Mouse (Mus musculus): ENCODE data around the gene Hist1h3c.
"Not testable (repeated sequence)": the region's sequence is repeated elsewhere in the genome, so short reads cannot be mapped to it uniquely, and the experiment has no call there.

Hist1h3c gene

DNA sequence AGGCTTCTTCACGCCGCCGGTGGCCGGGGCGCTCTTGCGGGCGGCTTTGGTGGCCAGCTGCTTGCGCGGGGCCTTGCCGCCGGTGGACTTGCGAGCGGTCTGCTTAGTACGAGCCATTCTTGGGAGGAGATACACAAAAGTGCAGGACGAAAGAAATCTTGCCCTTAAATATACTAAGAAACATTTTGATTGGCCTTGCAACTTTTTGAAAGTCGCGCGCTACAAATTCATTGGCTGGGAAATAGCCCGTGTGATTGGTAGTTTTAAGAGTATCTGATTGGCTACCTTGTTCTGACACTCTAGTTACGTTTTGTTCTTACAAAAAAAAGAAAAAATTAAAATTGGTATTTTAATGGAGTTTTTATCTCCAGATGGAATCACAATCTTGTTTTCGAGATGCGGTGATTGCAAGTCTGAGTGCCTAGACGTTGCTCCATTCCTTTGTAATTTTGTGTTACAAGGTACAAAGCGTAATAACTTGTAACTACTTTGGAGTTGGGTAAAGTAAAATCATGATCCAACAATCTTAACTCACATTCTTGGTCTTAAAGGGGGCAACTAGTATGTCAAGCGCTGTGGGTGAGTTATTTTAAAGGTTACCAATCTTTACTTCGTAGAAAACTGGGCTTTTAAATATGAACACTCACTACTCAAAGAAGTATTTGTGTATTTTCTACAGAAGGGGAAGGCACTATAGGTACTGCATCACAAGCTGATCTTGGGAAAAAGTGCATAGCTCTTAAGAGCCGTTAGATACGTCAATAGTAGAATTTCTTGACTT is at the start of gene Hist1h3c:
Hist1h3c (minus strand) TSS at position 222 of the 781 bp plus-strand sequence.
- DNase-seq (ENCODE audit: low spot score), result peak; percentile 69

DNA sequence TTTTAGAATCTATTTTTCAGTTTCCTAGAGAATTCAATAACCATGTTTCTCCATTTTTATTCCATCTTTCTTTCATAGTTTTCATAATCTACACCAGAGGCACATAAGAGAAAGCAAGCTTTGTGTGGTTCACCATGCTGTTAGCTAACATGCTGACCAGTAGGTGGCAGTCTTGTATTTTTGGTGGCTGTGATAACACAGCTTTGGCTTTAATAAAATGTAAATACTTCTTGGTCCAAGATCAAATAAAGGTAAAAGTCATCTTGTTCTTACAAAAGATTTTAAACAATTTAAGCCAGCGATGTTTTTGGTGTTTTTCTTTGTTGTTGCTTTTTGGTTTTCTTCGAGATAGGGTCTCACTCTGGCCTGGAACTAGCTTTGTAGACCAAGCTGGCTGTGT is 47.1 kb upstream of the Hist1h3c start:
- DNase-seq (ENCODE audit: low spot score), result peak; percentile 27

DNA sequence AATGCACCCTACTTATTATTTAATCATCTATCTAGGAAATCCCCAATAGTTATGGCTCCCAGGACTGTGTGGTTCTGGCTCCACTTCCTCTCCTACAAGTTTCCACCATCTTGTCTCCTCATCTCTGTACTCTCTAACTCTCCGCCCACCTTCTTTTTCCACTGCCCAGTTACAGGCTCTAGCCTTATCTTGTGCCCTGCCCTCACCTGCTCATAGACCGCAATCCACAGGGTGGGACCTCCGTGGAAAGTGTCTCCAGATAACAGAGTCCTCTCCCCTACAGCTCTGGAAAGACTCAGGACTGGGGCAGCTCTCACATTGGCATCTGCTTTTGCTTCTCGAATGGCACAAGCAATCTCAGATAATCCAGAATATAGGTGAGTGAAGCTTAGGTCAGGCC is 33.6 kb upstream of the Hist1h3c start:
- DNase-seq (ENCODE audit: low spot score), result no peak

DNA sequence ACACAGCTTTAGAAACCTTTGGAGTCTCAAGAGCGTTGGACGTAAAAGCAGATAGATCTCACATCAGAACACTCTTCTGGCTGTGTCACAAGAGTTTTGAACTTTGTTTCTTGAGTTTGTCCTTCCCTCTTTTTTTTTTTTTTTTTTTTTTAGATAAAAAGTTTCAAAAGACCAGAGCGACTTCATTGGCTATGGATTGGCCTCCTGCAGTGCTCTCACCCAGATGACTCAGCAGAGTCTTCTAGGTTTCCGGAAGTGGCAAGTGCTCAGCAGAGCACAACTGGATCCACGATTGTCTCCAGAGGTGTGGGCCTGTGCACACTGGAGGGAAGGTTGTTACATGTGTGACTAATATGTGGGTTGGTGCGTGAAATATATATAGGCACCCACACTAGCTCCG is 32.9 kb upstream of the Hist1h3c start:
- no peak for DNase-seq (ENCODE audit: low spot score)

DNA sequence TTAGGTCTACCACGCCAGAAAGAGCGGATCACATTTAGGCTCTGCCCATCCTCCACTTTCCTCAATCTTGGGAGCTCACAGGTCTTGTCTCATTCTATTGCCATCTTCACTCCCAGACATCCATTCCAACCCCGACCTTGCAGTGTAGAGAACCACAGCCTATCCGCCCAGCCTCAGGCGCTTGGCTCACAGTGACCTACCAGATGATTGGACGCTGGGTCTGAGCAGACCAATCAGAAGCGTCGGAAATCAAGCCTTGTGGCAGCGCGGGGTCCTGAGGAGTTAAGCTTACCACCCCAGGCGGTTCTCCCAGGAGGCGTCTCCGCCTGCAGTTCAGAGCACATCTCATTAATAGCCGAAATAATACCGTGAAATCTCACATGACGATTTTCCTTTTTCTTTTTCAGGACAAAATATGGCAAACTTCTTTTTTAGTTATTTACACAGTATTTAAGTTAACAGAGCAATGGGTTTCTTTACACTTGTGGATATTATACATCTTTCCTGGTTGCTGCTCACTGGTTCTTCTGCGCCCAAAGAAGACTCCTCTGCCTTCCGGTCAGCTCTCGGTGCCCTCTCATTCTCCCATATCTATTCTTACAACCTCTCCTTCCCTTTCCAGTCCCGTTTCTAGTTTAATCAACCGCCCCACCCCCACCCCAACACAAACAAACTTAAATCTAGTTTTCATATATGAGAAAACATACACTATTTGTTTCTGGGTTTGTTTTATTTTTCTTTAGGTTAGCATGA is 27.3 kb upstream of the Hist1h3c start:
- DNase-seq (ENCODE audit: low spot score), result no peak

DNA sequence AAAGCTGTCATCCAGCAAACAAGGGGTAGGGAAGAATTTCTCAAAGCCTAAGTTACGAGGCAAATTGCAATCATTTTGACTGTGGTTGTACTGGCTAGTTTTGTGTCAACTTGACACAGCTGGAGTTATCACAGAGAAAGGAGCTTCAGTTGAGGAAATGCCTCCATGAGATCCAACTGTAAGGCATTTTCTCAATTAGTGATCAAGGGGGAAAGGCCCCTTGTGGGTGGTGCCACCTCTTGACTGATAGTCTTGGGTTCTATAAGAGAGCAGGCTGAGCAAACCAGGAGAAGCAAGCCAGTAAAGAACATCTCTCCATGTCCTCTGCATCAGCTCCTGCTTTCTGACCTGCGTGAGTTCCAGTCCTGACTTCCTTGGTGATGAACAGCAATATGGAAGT is 24.2 kb upstream of the Hist1h3c start, which contains the start of gene Trim38:
Trim38 (plus strand) TSS at position 301 of the 400 bp plus-strand sequence.
- not testable (repeated sequence) for DNase-seq (ENCODE audit: low spot score)

DNA sequence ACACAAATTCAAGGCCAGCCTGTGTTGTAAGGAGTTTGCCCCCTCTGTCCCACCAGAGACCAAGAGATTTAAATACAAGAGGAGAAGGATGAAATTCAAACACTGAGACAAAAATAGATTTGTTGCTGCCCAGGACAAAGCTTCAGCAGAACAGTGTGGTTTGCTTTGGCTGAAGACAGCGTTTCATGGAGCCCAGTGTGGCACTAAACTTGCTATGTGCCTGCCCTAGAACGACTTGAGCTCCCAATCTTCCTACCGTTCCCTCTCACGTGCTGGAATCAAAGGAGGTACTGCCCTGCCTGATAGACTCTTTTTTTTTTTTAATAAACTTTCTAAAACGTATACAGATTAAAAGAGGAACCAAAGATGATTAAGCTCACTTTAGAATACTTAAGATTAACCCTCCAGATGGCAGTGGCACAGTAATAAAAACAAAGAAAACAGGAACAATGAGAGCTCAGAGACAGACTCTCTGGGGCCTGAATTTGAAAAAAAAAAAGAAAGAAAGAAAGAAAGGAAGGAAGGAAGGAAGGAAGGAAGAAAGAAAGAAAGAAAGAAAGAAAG is 23.5 kb upstream of the Hist1h3c start:
- DNase-seq (ENCODE audit: low spot score), result no peak

DNA sequence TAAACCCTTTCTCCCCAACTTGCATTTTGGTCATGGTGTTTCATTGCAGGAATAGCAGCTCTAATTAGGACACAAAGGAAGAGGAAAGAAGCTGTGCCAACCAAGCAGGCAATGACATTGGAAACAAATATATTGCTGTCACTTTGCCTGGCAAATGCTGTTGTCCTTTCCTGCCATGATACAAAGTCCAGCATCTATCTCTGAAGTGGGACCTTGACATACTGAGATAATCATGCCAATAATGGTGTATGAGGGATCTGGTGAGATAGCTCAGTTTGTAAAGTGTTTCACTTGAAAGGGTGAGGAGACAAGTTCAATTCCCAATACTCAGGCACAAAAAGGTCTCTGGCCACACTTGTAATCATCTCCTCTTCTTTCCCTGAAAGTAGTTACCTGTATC is 21.4 kb upstream of the Hist1h3c start:
- DNase-seq (ENCODE audit: low spot score), result no peak

DNA sequence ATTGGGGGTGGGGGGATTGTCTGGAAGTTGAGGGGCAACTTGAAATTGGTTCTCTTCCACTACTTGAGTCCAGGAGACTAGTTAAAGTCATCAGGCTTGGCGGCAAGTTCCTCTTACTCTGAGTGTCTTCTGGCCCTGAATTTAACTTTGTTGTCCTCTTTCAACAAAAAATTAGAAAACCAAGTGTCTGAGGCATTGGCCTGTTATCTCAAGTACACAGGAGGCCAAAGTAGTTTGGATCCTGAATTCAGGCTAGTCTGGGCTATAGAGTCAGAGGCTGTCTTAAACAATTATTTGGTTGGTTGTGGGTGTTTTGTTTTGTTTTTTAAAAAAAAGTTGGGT is 19.7 kb upstream of the Hist1h3c start:
- no peak for DNase-seq (ENCODE audit: low spot score)

DNA sequence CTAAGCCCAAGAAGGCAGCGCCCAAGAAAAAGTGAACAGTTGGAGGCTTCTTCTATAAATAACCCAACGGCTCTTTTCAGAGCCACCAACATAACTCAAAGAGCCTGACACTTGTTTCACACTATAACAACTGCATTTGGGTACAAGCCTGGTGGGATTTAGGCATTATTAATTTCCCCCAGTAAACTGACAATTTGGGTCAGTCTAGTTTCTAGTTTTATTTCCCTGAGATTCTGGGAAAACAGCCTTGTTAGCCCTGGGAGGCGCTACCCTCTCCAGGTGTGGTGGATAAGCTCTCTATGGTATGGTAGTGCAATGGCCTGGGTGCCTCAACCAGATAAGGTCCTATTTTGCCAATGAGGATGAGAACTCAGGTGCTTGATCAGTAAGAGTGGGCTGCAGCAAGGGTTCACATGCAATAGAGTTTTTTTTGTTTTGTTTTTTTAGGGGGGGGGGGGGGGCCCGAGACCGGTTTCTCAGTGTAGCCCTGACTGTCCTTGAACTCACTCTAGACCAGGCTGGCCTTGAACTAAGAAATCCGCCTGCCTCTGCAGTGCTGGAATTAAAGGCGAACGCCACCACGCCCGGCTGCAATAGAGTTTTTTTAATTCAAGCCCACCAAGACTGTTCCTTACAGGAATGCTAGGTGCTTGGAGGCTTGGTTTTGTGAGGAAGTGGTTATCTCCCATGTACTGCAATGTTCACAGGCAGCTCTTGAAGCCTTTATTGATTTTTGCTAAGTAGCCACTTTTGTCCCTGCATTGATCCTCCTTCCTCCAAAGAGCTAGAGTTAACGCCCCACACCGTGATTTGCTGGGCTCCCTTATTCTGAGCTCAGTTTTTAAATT is 19.1 kb upstream of the Hist1h3c start:
- no peak for DNase-seq (ENCODE audit: low spot score)

DNA sequence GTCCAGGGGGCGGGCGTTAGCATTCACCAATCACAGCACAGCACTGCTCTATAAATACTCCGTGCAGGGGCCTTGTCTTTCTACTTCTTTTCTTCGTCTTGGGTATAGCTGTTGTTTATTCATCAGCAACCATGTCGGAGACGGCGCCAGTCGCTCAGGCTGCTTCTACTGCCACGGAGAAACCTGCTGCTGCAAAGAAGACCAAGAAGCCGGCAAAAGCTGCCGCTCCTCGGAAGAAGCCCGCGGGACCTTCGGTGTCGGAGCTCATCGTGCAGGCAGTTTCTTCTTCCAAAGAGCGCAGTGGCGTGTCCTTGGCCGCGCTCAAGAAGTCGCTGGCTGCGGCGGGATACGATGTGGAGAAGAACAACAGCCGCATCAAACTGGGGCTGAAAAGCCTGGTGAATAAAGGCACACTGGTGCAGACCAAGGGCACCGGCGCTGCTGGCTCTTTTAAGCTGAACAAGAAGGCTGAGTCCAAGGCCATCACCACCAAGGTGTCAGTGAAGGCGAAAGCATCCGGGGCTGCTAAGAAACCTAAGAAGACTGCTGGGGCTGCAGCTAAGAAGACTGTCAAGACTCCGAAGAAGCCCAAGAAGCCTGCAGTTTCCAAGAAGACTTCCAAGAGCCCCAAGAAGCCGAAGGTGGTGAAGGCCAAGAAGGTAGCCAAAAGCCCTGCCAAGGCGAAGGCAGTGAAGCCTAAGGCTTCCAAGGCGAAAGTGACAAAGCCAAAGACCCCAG is 18.4 kb upstream of the Hist1h3c start, which contains the start of gene Hist1h1a:
Hist1h1a (plus strand) TSS at position 81 of the 738 bp plus-strand sequence.
- DNase-seq (ENCODE audit: low spot score), result peak; percentile 55

DNA sequence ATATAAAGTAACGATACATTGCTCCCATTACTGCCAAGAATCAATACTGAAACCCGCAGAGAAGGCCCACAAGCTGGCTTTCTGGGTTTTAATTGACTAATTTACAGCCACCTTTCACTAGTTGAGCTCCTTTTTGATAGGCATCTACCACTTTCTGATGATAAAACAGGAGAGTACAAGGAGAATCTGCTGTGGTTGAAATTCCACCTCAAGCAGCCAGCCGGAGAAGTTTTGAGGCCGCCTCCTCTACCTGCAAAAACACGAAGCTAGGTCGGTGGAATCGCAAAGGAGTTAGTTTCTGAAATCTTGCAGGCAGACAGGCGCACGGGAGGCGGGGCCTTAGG is 17.8 kb upstream of the Hist1h3c start:
- no peak for DNase-seq (ENCODE audit: low spot score)

DNA sequence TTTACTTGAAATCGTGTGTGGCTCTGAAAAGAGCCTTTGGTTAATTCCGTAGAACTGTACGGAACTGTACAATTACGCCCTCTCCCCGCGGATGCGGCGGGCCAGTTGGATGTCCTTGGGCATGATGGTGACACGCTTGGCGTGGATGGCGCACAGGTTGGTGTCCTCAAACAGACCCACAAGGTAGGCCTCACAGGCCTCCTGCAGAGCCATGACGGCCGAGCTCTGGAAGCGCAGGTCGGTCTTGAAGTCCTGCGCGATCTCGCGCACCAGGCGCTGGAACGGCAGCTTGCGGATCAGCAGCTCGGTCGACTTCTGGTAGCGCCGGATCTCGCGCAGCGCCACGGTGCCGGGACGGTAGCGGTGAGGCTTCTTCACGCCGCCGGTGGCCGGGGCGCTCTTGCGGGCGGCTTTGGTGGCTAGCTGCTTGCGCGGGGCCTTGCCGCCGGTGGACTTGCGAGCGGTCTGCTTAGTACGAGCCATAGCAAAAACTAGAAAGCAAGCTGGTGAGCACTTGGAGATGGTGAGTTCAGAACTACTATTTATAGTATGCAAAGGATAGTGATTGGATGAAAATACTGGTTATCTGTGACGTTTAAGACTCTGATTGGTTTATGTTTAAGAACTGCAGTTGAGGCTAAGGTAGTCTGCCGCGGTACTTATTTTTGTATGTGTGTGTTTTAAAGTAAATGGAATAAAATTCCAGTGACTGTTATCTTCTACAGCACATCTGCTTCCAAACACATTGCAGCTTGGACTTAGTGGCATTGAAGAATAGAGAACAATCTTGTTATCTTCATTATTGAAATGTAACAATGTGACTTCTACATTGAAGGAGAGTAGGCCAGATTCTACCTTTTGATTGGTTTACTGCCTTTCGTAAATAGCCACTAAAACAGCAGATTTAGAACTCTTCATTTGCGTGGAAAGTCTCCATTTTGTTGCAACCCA is 16.7 kb upstream of the Hist1h3c start, which contains the start of gene Hist1h3a:
Hist1h3a (minus strand) TSS at position 516 of the 951 bp plus-strand sequence.
- peak; percentile 42 for DNase-seq (ENCODE audit: low spot score)

DNA sequence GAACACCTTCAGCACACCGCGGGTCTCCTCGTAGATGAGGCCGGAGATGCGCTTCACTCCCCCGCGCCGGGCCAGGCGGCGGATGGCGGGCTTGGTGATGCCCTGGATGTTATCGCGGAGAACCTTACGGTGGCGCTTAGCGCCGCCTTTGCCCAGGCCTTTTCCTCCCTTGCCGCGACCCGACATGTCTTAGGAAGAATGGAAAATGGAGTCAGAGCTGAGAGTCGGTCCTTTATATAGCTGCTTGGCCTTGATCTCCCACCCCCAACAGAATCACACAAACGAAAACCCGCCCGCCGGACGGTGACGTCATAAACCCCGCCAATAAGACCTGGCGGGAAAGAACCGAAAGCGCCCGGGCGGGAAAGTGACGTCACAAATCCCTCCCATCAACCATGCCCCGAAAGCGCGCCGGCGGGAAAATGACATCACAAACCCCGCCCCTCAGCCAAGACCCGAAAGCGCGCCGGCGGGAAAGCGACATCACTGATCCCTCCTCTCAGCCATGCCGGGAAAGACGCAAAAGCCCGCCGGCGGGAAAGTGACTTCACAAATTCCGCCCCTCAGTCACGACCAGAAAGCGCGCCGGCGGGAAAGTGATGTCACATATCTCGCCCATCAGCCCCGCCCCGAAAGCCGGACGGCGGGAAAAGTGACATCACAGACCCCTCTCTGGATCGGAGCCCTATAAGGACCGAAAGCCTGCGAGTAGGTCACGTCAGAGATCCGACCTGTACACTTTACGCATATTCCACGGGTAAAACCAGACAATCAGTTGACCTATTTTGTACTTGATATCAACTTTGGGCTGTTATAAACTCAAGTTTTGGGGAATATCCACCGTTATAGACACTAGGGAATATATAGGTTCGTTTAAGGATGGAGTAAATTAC is 15.8 kb upstream of the Hist1h3c start, which contains the start of gene Hist1h4a:
Hist1h4a (minus strand) TSS at position 259 of the 893 bp plus-strand sequence.
- peak; percentile 97 for DNase-seq (ENCODE audit: low spot score)

DNA sequence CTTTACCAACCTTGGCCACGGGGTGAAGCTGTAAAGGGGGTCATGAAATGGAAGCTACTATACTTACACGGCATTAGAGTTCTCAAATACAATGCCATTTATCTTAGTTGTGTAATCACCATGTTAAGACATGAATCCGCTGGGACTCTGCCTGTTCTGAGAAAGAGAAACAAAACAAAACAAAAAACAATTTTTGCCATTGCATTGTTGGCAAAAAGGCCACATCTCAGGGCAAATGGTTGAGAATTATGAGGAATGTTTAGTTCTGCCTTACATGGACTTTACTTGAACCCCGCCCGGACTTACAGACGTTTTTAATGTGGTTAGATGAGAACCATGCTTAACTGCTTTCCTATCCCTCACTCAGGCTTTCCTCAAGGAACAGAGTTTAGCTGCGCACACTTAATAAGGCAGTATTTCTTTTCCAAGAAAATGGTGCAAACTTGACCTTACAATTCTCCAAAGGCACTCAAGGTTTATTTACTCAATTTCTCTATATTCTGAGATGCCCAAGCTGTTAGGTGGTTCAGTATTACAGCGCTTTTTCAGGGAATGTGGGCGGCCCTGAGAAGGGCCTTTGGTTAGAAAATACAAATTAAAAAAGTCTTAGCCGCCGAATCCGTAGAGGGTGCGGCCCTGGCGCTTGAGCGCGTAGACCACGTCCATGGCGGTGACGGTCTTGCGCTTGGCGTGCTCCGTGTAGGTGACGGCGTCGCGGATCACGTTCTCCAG is 15.0 kb upstream of the Hist1h3c start:
- no peak for DNase-seq (ENCODE audit: low spot score)

DNA sequence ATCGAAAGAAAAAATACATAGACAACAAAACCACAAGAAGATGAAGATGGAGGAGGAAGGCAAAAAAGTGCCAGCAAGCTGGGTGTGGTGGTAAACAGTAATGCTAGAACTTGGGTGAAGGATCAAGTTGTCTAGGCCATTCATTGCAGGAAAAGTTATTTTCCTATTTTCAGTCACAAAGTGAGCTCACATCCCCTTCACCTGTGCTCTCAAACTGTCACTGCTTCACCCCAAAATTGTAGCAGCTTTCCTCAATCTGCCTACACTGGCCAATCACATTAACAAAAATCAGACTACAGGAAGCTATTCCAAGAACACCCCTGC is 14.5 kb upstream of the Hist1h3c start:
- DNase-seq (ENCODE audit: low spot score), result no peak

DNA sequence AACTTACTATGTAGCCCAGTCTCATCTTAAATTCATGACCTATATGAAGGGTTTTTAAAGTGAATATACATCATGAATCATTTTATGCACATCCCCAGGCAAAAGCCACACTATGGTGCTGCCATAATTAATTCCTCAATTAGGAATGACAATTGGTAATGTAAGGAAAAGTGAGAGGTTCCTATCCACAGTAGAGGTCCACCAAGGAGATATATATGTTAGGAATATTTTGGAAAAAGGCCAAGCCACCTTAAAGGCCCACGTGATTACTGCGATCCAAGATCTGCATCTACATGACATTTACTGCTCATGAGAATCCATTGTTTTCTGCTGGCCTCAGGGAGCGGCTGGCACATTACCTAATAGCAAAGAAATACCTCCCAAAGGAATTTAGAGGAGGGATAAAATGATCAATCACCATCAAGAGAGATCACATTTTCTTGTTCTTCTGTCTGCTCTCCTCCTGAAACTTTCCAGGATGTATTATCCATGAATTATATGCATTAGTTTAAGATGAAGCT is 13.9 kb upstream of the Hist1h3c start:
- no peak for DNase-seq (ENCODE audit: low spot score)

DNA sequence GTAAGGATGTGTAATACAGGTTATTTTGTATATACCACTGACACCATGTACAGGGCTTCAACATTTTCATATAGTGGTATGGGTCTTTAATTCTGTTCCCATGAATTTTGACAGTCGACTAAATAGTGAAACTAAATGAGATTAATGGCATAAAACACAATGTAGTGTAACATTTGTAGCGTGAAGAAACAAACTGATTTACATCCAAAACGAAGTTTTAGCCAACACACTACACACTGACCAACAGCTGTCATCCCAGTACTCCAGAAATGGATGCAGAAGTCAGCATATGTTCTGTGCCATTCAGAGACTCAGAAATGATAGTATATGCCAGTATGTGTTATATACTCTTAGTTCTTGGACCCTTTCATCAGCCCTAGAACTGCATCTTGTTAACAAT is 12.5 kb upstream of the Hist1h3c start:
- DNase-seq (ENCODE audit: low spot score), result no peak

All from urinary bladder, postnatal 25 days (tissue).